18 mouse cellular contexts compared by ENCODE assay signal in the genomic region with DNA sequence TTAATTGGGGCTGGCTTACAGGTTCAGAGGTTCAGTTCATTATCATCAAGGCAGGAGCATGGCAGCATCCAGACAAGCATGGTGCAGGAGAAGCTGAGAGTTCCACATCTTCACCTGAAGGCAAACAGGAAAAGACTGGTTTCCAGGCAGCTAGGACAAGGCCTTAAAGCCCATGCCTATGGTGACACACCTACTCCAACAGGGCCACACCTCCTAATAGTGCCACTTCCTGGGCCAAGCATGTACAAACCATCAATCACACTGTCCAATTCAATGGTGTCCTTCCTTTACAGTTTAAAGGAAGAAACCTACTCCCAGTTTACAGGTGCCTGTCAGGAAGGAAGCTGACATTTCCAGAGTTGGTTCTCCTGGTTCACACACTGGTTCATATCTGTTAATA.
DNase-seq lines count a peak whose midpoint lies in the region; ATAC-seq and TF ChIP-seq lines count a peak whose summit lies in the region.
"Had no signal": no experiment of that assay in that cellular context is flagged by ENCODE, and none has a peak within 500 bp of the region (broad histone marks: within the 10 kb centered on the region; RNA-seq: fewer than 3 reads in every experiment).

No protein-coding gene starts in this region.

- H3K4me3 ChIP-seq in layer of hippocampus, adult 2 months: no peak overlapping the region
- H3K4me3 ChIP-seq in cortical plate, adult 2 months (ENCODE audit: insufficient read depth, low read length): no peak overlapping the region
- H3K4me3 ChIP-seq in intestine, postnatal 0 days (ENCODE audit: low read depth, low read length): no peak overlapping the region
- no peak overlapping the region for H3K4me3 ChIP-seq in stomach, postnatal 0 days (ENCODE audit: low read depth, low read length)
- no peak overlapping the region for H3K4me3 ChIP-seq in liver, embryonic 11.5 days (ENCODE audit: low read depth, low read length)
- H3K4me3 ChIP-seq: embryonic facial prominence, embryonic 13.5 days; embryonic facial prominence, embryonic 15.5 days; erythroblast, embryonic 14.5 days; forebrain, embryonic 10.5 days; forebrain, embryonic 12.5 days; forebrain, embryonic 15.5 days had no signal

- DNase-seq in layer of hippocampus, adult 2 months (ENCODE audit: low spot score in 2 of 2): no peak
- DNase-seq in layer of hippocampus, adult 9-11 months: no peak
- DNase-seq in stomach, postnatal 0 days (ENCODE audit: low spot score): no peak
- DNase-seq in liver, embryonic 11.5 days (ENCODE audit: low spot score): no peak
- no peak for DNase-seq in cerebellum, postnatal 14 days
- DNase-seq: adrenal gland, adult 2 months; adrenal gland, postnatal 10 days; adrenal gland, postnatal 25 days; embryo, embryonic 11 days; forebrain, postnatal 0 days had no signal

- peak; percentile 38; the same call in 1 of the 2 replicates for ATAC-seq in intestine, postnatal 0 days
- ATAC-seq in stomach, postnatal 0 days (ENCODE audit: low FRiP score, low TSS enrichment): 0 out of 2 replicates have a peak, but pooled peaks have one; percentile 53
- ATAC-seq in liver, embryonic 11.5 days (replicated peaks; ENCODE audit: low FRiP score): no peak
- ATAC-seq: forebrain, embryonic 15.5 days; forebrain, postnatal 0 days had no signal

- no peak for TF ChIP-seq POLR2A in cortical plate, adult 2 months (IDR thresholded peaks at IDR 0.05; ENCODE audit: extremely low read depth, insufficient read depth, low read length)

- no peaks in the 10 kb centered on the region for H3K36me3 ChIP-seq in intestine, postnatal 0 days (ENCODE audit: control insufficient read depth, insufficient read depth)
- no peaks in the 10 kb centered on the region for H3K36me3 ChIP-seq in stomach, postnatal 0 days (ENCODE audit: control insufficient read depth, insufficient read depth, low read length)
- H3K36me3 ChIP-seq in liver, embryonic 11.5 days (ENCODE audit: control insufficient read depth, insufficient read depth, low read length): no peaks in the 10 kb centered on the region
- H3K36me3 ChIP-seq: embryonic facial prominence, embryonic 13.5 days; embryonic facial prominence, embryonic 15.5 days; forebrain, embryonic 10.5 days; forebrain, embryonic 12.5 days; forebrain, embryonic 15.5 days had no signal

- TF ChIP-seq EP300 in stomach, postnatal 0 days (optimal IDR thresholded peaks at IDR 0.05): no peak

- no peak overlapping the region for H3K4me2 ChIP-seq in intestine, postnatal 0 days (replicated peaks; ENCODE audit: low read depth)
- no peak overlapping the region for H3K4me2 ChIP-seq in stomach, postnatal 0 days (replicated peaks; ENCODE audit: low read depth)
- H3K4me2 ChIP-seq in liver, embryonic 11.5 days: no peak overlapping the region
- H3K4me2 ChIP-seq: embryonic facial prominence, embryonic 13.5 days; embryonic facial prominence, embryonic 15.5 days; forebrain, embryonic 12.5 days; forebrain, embryonic 15.5 days had no signal

- H3K27ac ChIP-seq in layer of hippocampus, adult 2 months: peak overlapping the region; percentile 24; the same call in 1 of the 2 replicates
- H3K27ac ChIP-seq in cortical plate, adult 2 months (ENCODE audit: insufficient read depth, low read length): 0 out of 2 replicates have a peak overlapping the region, but pooled peaks have one; percentile 15
- no peak overlapping the region for H3K27ac ChIP-seq in intestine, postnatal 0 days (ENCODE audit: low read depth, low read length)
- H3K27ac ChIP-seq in stomach, postnatal 0 days (replicated peaks): no peak overlapping the region
- H3K27ac ChIP-seq in liver, embryonic 11.5 days (ENCODE audit: low read depth, low read length): no peak overlapping the region
- H3K27ac ChIP-seq: embryonic facial prominence, embryonic 13.5 days; embryonic facial prominence, embryonic 15.5 days; forebrain, embryonic 10.5 days; forebrain, embryonic 12.5 days; forebrain, embryonic 15.5 days had no signal

- no peaks in the 10 kb centered on the region for H3K27me3 ChIP-seq in intestine, postnatal 0 days (replicated peaks; ENCODE audit: control insufficient read depth, insufficient read depth, low read length)
- H3K27me3 ChIP-seq in stomach, postnatal 0 days (ENCODE audit: control insufficient read depth, insufficient read depth, low read length): no peaks in the 10 kb centered on the region
- no peaks in the 10 kb centered on the region for H3K27me3 ChIP-seq in liver, embryonic 11.5 days (replicated peaks; ENCODE audit: control insufficient read depth, insufficient read depth, low read length)
- H3K27me3 ChIP-seq: embryonic facial prominence, embryonic 13.5 days; embryonic facial prominence, embryonic 15.5 days; forebrain, embryonic 12.5 days; forebrain, embryonic 15.5 days had no signal

- no peak overlapping the region for H3K9ac ChIP-seq in intestine, postnatal 0 days (ENCODE audit: low read depth, low read length)
- H3K9ac ChIP-seq in stomach, postnatal 0 days (ENCODE audit: low read length): no peak overlapping the region
- H3K9ac ChIP-seq in liver, embryonic 11.5 days (ENCODE audit: low read depth, low read length): no peak overlapping the region
- H3K9ac ChIP-seq: embryonic facial prominence, embryonic 13.5 days; embryonic facial prominence, embryonic 15.5 days; forebrain, embryonic 12.5 days; forebrain, embryonic 15.5 days; forebrain, postnatal 0 days had no signal

- H3K4me1 ChIP-seq in cortical plate, adult 2 months (ENCODE audit: control insufficient read depth, insufficient read depth, low read length): peaks cover 6% of the 10 kb centered on the region
- H3K4me1 ChIP-seq in intestine, postnatal 0 days (replicated peaks; ENCODE audit: control insufficient read depth, insufficient read depth, low read length): peaks cover 3% of the 10 kb centered on the region; the same call in 1 of the 2 replicates
- no peaks in the 10 kb centered on the region for H3K4me1 ChIP-seq in stomach, postnatal 0 days (replicated peaks; ENCODE audit: control insufficient read depth, insufficient read depth)
- no peaks in the 10 kb centered on the region for H3K4me1 ChIP-seq in liver, embryonic 11.5 days (replicated peaks; ENCODE audit: control insufficient read depth, insufficient read depth, low read length)
- H3K4me1 ChIP-seq: embryonic facial prominence, embryonic 13.5 days; embryonic facial prominence, embryonic 15.5 days; forebrain, embryonic 10.5 days; forebrain, embryonic 12.5 days; forebrain, embryonic 15.5 days had no signal

- no peaks in the 10 kb centered on the region for H3K9me3 ChIP-seq in intestine, postnatal 0 days (ENCODE audit: control insufficient read depth)
- no peaks in the 10 kb centered on the region for H3K9me3 ChIP-seq in stomach, postnatal 0 days (ENCODE audit: control insufficient read depth, low read length)
- H3K9me3 ChIP-seq in liver, embryonic 11.5 days (ENCODE audit: control insufficient read depth, low read length): no peaks in the 10 kb centered on the region
- H3K9me3 ChIP-seq: embryonic facial prominence, embryonic 13.5 days; embryonic facial prominence, embryonic 15.5 days; forebrain, embryonic 10.5 days; forebrain, embryonic 12.5 days; forebrain, embryonic 15.5 days had no signal

- TF ChIP-seq CTCF in layer of hippocampus, adult 2 months (conservative IDR thresholded peaks at IDR 0.05): no peak
- TF ChIP-seq CTCF in cortical plate, adult 2 months (IDR thresholded peaks at IDR 0.05; ENCODE audit: extremely low read depth, insufficient read depth, low read length): no peak
- no peak for TF ChIP-seq CTCF in intestine, postnatal 0 days (IDR thresholded peaks at IDR 0.05; ENCODE audit: low read depth)
- no peak for TF ChIP-seq CTCF in stomach, postnatal 0 days (IDR thresholded peaks at IDR 0.05; ENCODE audit: low read depth)

Comparison
In these comparisons a context has a peak if more than half of its experiments do, and no peak if none do; other contexts are left out.
1. H3K27ac ChIP-seq: peak in layer of hippocampus, adult 2 months (single experiment) and cortical plate, adult 2 months (single experiment); none in intestine, postnatal 0 days (single experiment), stomach, postnatal 0 days (single experiment) and liver, embryonic 11.5 days (single experiment).